Mouse (Mus musculus): ENCODE measurements around the gene Sipa1l2.
"Not testable (repeated sequence)": the region's sequence is repeated elsewhere in the genome, so short reads cannot be mapped to it uniquely, and the experiment has no call there.

Gene Sipa1l2

GRCm38 (mm10) chr8:125539056-125540013 lies 30.3 kb downstream of the Sipa1l2 start:
- no peak for DNase-seq (ENCODE audit: low read depth, low spot score)

DNA sequence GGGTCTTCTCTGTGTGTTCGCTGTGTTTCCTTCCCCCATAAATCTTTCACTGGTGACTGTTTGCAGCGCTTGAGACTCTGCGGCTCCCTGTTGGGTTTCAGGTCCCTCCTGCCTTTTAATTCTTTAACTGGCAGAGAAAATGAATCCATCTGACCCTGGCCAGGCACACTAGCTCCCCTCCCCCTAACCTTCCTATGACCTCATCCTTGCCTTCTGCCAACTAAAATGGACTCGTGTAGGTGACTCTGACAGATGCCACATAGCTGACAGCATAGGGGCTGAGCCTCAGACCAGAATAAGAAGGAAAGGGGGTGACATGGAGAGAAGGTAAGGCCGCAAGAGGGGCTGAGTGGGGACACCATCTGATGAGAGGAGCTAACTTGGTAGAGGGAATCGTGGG lies 31.3 kb downstream of the Sipa1l2 start:
- DNase-seq (ENCODE audit: low read depth, low spot score) = no peak

DNA sequence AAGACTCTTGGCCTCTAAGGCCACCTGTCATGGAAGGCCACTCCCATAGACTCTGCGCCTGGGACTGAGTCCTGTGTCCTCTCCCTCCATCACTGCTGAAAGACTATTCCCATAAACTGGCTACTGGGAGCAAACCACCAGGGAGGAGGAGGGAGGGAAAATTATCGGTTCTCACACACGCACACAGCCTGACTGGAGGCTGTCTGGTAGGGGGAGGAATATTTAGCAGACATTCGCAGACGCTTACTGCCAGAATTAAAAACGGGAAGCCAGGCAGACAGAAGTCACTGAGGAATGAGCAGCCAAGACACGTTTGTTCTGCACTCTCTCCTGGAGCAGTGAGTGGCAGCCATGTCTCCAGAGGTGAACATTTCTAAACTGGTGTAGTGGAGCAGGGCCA lies 35.9 kb downstream of the Sipa1l2 start:
- no peak for DNase-seq (ENCODE audit: low read depth, low spot score)

GRCm38 (mm10) chr8:125532953-125533352 lies 36.7 kb downstream of the Sipa1l2 start:
- peak; percentile 24 for DNase-seq (ENCODE audit: low read depth, low spot score)

DNA sequence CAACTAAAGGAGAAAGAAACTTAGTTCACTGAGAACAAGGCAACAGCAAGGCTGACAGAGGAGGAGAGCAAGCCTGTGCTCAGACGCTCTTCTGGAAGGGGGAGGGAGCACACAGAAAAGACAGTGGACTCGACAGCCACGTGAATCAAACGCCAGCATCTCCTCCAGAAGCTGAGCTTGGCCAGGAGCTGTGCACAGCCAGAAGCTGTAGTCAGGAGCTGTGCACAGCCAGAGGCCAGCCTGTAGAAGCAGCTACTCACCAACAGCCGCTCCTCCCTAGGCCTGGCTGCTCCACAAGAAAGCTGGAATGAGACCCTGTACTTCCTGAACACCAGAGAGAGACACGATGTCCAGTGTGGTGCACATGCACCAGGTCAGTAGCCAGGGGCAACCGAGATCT lies 37.4 kb downstream of the Sipa1l2 start:
- DNase-seq (ENCODE audit: low read depth, low spot score) = no peak

DNA sequence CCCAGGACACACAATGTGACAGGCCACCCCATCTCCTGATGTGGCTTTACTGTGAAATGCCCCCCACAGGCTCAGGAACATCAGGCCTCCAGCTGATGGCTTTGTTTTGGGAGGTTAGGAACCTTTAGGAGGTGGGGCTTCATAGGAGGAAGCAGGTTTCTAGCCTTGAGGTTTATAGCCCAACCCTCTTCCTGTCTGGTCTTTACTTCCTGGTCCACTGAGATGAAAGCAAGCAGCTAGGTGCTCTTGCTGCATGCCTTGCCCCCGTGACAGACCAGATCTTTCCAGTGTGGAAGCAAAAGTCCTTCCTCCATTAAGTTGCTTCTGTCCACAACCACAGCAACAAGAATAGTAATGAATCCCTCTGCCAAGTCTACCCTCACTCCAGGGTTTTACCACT lies 38.0 kb downstream of the Sipa1l2 start:
- DNase-seq (ENCODE audit: low read depth, low spot score) = no peak

DNA sequence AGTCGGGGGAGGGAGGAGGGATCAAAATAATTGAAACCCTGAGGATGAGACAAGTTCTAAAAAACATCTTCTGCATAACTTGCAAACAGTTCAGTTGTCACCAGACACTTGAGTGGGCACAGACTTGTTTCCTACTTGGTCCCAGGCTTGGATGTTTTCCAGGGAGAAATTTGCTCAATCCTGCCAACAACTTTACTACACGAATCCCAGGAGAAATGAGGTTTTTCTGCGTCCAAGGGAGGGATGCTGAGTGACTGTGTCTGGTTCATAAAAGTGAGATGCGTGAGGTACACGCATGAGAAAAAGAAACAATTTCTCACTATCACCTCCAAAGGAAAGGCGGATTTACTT lies 38.5 kb downstream of the Sipa1l2 start:
- DNase-seq (ENCODE audit: low read depth, low spot score) = no peak

DNA sequence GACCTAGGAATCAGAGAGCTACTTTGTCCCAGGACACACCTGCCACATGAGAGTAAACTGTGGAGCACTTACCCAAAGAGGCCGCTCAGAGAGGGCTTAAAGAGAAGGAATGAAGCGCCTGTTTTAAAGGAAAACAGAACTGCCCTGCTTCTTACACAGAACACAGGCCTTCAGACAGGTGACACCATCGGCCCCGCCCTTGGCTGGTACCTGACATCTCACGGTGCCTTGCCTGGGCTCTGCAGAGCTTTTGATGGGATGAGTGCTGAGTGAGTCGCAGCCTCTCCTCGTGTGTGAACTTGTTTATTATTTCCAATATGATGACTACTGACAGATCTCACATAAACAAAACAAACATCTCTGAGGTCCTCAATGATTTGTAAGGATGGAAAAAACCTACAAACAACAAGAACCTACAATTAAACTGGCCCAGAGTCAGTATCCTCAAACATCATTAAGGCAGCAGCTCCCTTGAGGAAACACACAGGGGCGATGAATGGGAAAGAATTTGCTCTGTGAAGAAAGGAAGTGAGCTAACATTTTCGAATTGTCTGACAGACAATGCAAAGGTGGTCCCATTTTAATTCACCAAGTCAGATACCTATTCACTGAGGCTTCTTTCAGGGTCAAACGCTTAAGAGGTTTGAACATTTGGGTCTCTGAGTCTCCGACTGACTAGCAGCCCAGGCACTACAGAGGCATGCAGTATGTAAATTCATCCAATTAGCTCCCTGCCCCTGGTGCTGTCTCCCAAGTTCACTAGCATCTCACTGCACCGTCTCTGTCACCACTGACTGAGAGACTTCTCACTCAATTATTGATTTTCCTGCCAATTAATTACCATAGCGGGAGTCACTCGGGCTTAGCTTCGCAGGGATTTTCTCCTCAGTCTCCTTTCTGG lies 39.2 kb downstream of the Sipa1l2 start:
- DNase-seq (ENCODE audit: low read depth, low spot score) = no peak

DNA sequence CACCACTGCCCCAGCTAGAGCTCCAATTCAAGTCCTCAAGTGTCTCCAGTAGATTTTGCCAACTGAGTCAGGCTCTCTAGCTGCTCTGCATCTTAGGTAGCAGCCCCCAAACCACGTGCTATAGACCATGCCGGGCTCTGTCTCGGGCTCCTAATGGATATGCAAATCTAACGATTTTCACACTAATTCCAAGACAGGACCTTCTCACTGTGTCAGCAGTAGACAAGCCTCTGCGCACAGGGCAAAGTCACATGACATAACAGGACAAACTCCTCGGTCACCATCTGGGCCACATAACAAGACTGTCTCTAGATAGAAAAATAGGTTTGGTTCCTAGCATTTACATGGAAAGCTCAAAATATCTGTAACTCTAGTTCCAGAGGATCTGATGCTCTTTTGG lies 40.6 kb downstream of the Sipa1l2 start:
- DNase-seq (ENCODE audit: low read depth, low spot score) = no peak

DNA sequence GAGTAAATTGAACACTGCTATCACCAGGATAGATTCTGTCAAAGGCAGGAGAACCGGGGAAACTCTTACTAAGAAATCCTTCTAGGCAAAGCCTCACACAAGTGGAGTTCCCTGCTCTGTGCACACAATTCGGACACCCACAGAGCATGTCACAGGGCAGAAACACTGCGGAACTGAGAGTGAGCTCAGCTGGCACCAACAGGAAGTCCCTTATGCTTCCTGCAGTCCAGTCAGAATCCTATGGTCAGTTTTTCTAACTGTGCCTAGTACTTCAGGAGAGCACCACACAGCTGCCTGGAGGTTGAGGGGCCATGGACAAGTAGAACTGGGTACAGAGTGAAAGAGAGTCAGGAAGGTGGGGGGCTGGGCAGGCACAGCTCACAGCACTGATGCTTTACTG lies 41.7 kb downstream of the Sipa1l2 start:
- DNase-seq (ENCODE audit: low read depth, low spot score) = peak; percentile 31

- DNase-seq (ENCODE audit: low read depth, low spot score) = no peak
Observed at GRCm38 (mm10) chr8:125526999-125527398, 42.6 kb downstream of the Sipa1l2 start.

DNA sequence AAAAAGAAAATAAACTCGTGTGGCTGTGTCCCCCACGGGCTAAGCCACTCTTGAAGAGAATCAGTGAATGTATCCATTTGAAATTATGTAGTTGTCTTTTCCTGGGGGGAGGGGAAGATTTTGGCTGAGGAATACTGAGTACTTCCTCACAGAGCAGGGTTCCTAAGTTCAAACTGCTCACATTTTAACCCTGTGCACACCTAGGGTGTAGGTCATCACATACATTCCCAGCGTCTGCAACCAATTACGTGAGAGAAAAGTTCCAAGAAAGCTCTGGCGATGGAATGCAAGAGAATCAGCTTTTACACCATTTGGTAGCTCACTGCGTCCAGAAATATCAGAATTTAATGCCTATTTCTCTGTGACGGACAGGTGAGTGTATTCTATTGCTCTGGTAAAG lies 43.0 kb downstream of the Sipa1l2 start:
- DNase-seq (ENCODE audit: low read depth, low spot score) = no peak

DNA sequence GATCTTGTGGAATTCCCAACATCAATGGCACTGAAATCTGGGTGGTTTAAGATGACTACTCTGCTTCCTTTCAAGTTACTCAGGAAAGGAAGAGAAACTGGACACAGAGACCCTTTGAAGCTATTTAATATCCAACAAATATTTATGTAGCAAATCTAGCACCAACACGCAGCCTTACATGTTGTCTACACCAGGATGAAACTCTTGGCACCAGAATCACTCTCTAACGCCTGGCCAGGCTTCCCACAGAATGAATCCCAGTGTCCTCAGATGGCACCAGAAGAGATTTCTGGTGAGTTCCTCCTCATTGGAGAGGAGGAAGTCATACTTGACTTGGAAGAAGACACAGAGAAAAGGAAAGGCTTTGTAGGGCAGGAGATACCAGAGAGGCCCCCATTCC lies 45.1 kb downstream of the Sipa1l2 start:
- no peak for DNase-seq (ENCODE audit: low read depth, low spot score)

GRCm38 (mm10) chr8:125523213-125523612 lies 46.4 kb downstream of the Sipa1l2 start:
- DNase-seq (ENCODE audit: low read depth, low spot score) = no peak

- no peak for DNase-seq (ENCODE audit: low read depth, low spot score)
Observed at GRCm38 (mm10) chr8:125522151-125522550, 47.5 kb downstream of the Sipa1l2 start.

GRCm38 (mm10) chr8:125521087-125521486 lies 48.5 kb downstream of the Sipa1l2 start:
- DNase-seq (ENCODE audit: low read depth, low spot score) = no peak

GRCm38 (mm10) chr8:125520308-125520707 lies 49.3 kb downstream of the Sipa1l2 start:
- DNase-seq (ENCODE audit: low read depth, low spot score) = not testable (repeated sequence)

DNA sequence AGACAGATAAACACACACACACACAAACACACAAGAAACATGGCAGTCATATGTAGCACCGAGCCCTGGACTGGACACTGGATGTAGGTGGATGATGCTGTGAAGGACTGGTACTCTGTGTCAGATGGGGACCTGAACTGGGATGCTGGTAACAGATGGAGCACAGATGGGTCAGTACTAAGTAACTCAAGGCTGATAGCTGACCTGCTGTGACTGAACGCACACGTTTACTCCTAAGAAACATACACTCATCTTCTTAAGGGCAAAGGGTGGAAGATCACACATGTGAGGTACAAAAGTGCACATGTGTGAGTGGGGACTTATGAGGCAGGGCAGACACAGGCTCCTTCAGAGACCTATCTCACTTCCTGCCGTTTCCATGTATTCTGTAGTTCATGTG lies 50.7 kb downstream of the Sipa1l2 start:
- DNase-seq (ENCODE audit: low read depth, low spot score) = no peak

GRCm38 (mm10) chr8:125518301-125518700 lies 51.3 kb downstream of the Sipa1l2 start:
- peak; percentile 31 for DNase-seq (ENCODE audit: low read depth, low spot score)

- no peak for DNase-seq (ENCODE audit: low read depth, low spot score)
Observed at GRCm38 (mm10) chr8:125517397-125517796, 52.2 kb downstream of the Sipa1l2 start.

- no peak for DNase-seq (ENCODE audit: low read depth, low spot score)
Observed at GRCm38 (mm10) chr8:125516115-125516905, 53.3 kb downstream of the Sipa1l2 start.

DNA sequence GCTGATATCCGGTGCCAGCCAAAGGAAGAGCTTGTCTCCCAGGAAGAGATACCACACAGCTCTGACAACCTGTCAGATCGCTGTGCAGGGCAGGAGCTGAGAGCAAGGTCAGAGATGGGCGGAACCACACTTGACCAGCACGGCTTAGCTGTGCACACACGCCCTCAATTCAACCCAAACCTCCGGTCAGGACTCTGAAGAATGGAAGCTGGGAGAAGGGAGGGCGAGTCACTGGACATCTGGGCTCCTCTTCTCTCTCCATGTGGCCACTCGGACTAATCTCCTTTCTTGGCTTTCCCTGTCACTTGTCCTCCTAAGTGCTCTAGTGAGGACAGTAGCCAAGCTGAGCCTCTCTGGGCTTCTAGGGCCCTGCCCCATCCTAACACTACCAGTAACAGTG lies 53.9 kb downstream of the Sipa1l2 start:
- no peak for DNase-seq (ENCODE audit: low read depth, low spot score)

Data from skeletal muscle tissue, adult 2 months (tissue).